Mouse (Mus musculus): ENCODE measurements around the gene Scd2. TPM values are rescaled to one million over a fixed set of nuclear protein-coding genes. Genes with fewer than 3 reads are reported as not detected.
A peak's percentile ranks its signal among the peaks of the same experiment; 100 is the strongest.

Scd2 gene
- polyA plus RNA-seq, 1 experiment from 2014 or later = 130 TPM

GRCm38 (mm10) chr19:44299902-44300301 lies 6.4 kb downstream of the Scd2 start:
- peak overlapping the region; percentile 68 for H3K9ac ChIP-seq
- no peak overlapping the region for H3K27ac ChIP-seq (replicated peaks)
- peaks cover 98% of the 10 kb centered on the region for H3K36me3 ChIP-seq
- no peak for ATAC-seq (ENCODE audit: extremely low read depth, insufficient number of reproducible peaks, low FRiP score, low TSS enrichment)
- no peak overlapping the region for H3K4me3 ChIP-seq
- WGBS = 18% methylated on average over 6 of the region's 6 CpGs
- H3K27me3 ChIP-seq (replicated peaks) = no peaks in the 10 kb centered on the region
- peaks cover 84% of the 10 kb centered on the region for H3K4me1 ChIP-seq
- H3K9me3 ChIP-seq = no peaks in the 10 kb centered on the region
- H3K4me2 ChIP-seq = peak overlapping the region; percentile 92

- no peak overlapping the region for H3K27ac ChIP-seq (replicated peaks)
- peaks cover 98% of the 10 kb centered on the region for H3K36me3 ChIP-seq
- peaks cover 84% of the 10 kb centered on the region for H3K4me1 ChIP-seq
- H3K9ac ChIP-seq = peak overlapping the region; percentile 68
- WGBS = 79% methylated on average over 7 of the region's 7 CpGs
- no peak for ATAC-seq (ENCODE audit: extremely low read depth, insufficient number of reproducible peaks, low FRiP score, low TSS enrichment)
- no peak overlapping the region for H3K4me3 ChIP-seq
- peak overlapping the region; percentile 92; the same call in 1 of the 2 replicates for H3K4me2 ChIP-seq
- no peaks in the 10 kb centered on the region for H3K27me3 ChIP-seq (replicated peaks)
- H3K9me3 ChIP-seq = no peaks in the 10 kb centered on the region
Observed at GRCm38 (mm10) chr19:44300520-44300919, 7.0 kb downstream of the Scd2 start.

- Histone ChIP-seq H3K4me2 (no peak overlapping the region), H3K27ac (replicated peaks) (no peak overlapping the region), H3K9ac (no peak overlapping the region), H3K4me3 (no peak overlapping the region), H3K4me1 (peaks cover 81% of the 10 kb centered on the region), H3K9me3 (no peaks in the 10 kb centered on the region), H3K36me3 (peaks cover 98% of the 10 kb centered on the region), H3K27me3 (replicated peaks) (no peaks in the 10 kb centered on the region)
- no peak for ATAC-seq (ENCODE audit: extremely low read depth, insufficient number of reproducible peaks, low FRiP score, low TSS enrichment)
- 79% methylated on average over 16 of the region's 16 CpGs for WGBS
Observed at GRCm38 (mm10) chr19:44301176-44301575, 7.7 kb downstream of the Scd2 start.

- H3K27ac ChIP-seq (replicated peaks) = no peak overlapping the region
- no peak for ATAC-seq (ENCODE audit: extremely low read depth, insufficient number of reproducible peaks, low FRiP score, low TSS enrichment)
Observed at GRCm38 (mm10) chr19:44301671-44302305, 8.3 kb downstream of the Scd2 start.

DNA sequence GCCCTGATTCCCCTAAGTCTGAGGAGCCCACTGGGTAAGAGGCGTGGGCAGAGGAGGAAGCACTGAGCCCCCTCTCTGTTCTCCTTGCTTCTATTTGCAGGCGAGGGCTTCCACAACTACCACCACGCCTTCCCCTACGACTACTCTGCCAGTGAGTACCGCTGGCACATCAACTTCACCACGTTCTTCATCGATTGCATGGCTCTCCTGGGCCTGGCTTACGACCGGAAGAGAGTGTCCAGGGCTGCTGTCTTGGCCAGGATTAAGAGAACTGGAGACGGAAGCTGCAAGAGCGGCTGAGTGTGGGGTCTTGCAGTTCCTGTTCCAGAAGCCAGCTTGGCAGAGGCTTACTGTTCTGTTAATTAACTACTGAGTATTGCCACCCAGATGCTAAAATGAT lies 9.4 kb downstream of the Scd2 start:
- peaks cover 64% of the 10 kb centered on the region for H3K4me1 ChIP-seq
- no peak overlapping the region for H3K4me2 ChIP-seq
- peaks cover 99% of the 10 kb centered on the region for H3K36me3 ChIP-seq
- H3K4me3 ChIP-seq = no peak overlapping the region
- 88% methylated on average over 11 of the region's 11 CpGs for WGBS
- H3K27ac ChIP-seq (replicated peaks) = peak overlapping the region; percentile 45; the same call in 1 of the 2 replicates
- ATAC-seq (ENCODE audit: extremely low read depth, insufficient number of reproducible peaks, low FRiP score, low TSS enrichment) = no peak
- H3K9ac ChIP-seq = no peak overlapping the region
- no peaks in the 10 kb centered on the region for H3K27me3 ChIP-seq (replicated peaks)
- no peaks in the 10 kb centered on the region for H3K9me3 ChIP-seq

More at GRCm38 (mm10) chr19:44301671-44302305, 8.3 kb downstream of the Scd2 start:
- peaks cover 98% of the 10 kb centered on the region for H3K36me3 ChIP-seq
- peaks cover 75% of the 10 kb centered on the region for H3K4me1 ChIP-seq
- H3K4me2 ChIP-seq = no peak overlapping the region
- no peak overlapping the region for H3K4me3 ChIP-seq
- WGBS = 71% methylated on average over 9 of the region's 9 CpGs
- no peaks in the 10 kb centered on the region for H3K27me3 ChIP-seq (replicated peaks)
- H3K9me3 ChIP-seq = no peaks in the 10 kb centered on the region
- no peak overlapping the region for H3K9ac ChIP-seq

- H3K27ac ChIP-seq (replicated peaks) = peak overlapping the region; percentile 45; the same call in 1 of the 2 replicates
- H3K4me2 ChIP-seq = no peak overlapping the region
- 73% methylated on average over 8 of the region's 8 CpGs for WGBS
- no peak for ATAC-seq (ENCODE audit: extremely low read depth, insufficient number of reproducible peaks, low FRiP score, low TSS enrichment)
- H3K27me3 ChIP-seq (replicated peaks) = no peaks in the 10 kb centered on the region
- H3K4me1 ChIP-seq = peaks cover 58% of the 10 kb centered on the region
- H3K36me3 ChIP-seq = peaks cover 99% of the 10 kb centered on the region
- no peak overlapping the region for H3K4me3 ChIP-seq
- H3K9ac ChIP-seq = no peak overlapping the region
- H3K9me3 ChIP-seq = no peaks in the 10 kb centered on the region
Observed at GRCm38 (mm10) chr19:44303502-44303901, 10.0 kb downstream of the Scd2 start.

GRCm38 (mm10) chr19:44304419-44304818 lies 10.9 kb downstream of the Scd2 start:
- 86% methylated on average over 10 of the region's 10 CpGs for WGBS
- Histone ChIP-seq H3K36me3 (peaks cover 89% of the 10 kb centered on the region), H3K27ac (replicated peaks) (no peak overlapping the region)

GRCm38 (mm10) chr19:44304851-44305510 lies 11.5 kb downstream of the Scd2 start:
- H3K9me3 ChIP-seq = no peaks in the 10 kb centered on the region
- no peak for ATAC-seq (ENCODE audit: extremely low read depth, insufficient number of reproducible peaks, low FRiP score, low TSS enrichment)
- WGBS = 84% methylated on average over 16 of the region's 16 CpGs
- no peak overlapping the region for H3K27ac ChIP-seq (replicated peaks)
- H3K4me1 ChIP-seq = peaks cover 43% of the 10 kb centered on the region
- no peak overlapping the region for H3K4me3 ChIP-seq
- no peak overlapping the region for H3K4me2 ChIP-seq
- 0 out of 2 replicates have a peak overlapping the region, but pooled peaks have one; percentile 10 for H3K9ac ChIP-seq
- no peaks in the 10 kb centered on the region for H3K27me3 ChIP-seq (replicated peaks)
- peaks cover 84% of the 10 kb centered on the region for H3K36me3 ChIP-seq

More at GRCm38 (mm10) chr19:44304419-44304818, 10.9 kb downstream of the Scd2 start:
- ATAC-seq (ENCODE audit: extremely low read depth, insufficient number of reproducible peaks, low FRiP score, low TSS enrichment) = no peak
- Histone ChIP-seq H3K4me3 (no peak overlapping the region), H3K4me2 (no peak overlapping the region), H3K9me3 (no peaks in the 10 kb centered on the region), H3K4me1 (peaks cover 48% of the 10 kb centered on the region), H3K9ac (no peak overlapping the region), H3K27me3 (replicated peaks) (no peaks in the 10 kb centered on the region)

DNA sequence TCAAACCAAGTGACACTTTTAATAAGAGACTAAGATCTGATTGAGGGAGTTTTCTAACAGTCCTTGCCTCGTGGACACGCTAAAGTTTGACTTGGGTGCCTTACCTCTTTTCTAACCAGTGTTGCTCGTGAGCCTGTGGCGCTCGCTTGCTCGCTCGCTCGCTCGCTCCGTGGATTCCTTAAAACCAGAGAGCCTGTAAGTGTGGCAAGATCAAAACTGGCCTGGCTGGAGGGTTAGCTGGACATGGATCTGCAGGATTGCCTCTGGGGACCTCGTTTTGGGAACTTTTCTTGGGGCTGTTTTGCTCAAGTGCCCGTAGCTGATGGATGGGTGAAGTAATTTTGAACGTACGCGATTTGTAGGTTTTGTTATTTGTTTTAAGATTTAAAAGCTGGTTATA lies 12.2 kb downstream of the Scd2 start:
- H3K27ac ChIP-seq (replicated peaks) = no peak overlapping the region
- WGBS = 88% methylated on average over 15 of the region's 15 CpGs
- H3K27me3 ChIP-seq (replicated peaks) = no peaks in the 10 kb centered on the region
- H3K4me3 ChIP-seq = no peak overlapping the region
- peaks cover 77% of the 10 kb centered on the region for H3K36me3 ChIP-seq
- peaks cover 39% of the 10 kb centered on the region for H3K4me1 ChIP-seq
- H3K4me2 ChIP-seq = no peak overlapping the region
- H3K9me3 ChIP-seq = no peaks in the 10 kb centered on the region
- H3K9ac ChIP-seq = no peak overlapping the region
- no peak for ATAC-seq (ENCODE audit: extremely low read depth, insufficient number of reproducible peaks, low FRiP score, low TSS enrichment)

DNA sequence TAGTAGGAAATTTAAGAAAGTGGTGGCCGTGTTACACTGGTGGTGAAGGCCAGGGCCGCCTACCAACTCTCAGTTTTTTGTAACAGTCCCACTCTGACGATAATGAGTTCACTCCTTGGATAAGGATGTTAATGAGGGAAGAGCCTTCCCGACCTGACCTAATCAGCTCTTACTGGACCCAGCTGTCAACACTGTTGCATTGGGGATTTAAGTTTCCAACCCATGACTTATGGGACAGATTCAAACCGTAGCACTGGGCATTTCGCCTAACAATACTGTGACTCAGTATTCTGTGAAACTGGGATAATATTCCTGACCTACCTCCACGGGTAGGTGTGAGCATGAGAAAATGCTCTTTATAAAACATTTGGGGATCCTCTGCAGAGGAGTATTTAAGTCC lies 12.7 kb downstream of the Scd2 start:
- H3K27me3 ChIP-seq (replicated peaks) = no peaks in the 10 kb centered on the region
- H3K36me3 ChIP-seq = peaks cover 72% of the 10 kb centered on the region
- peaks cover 39% of the 10 kb centered on the region for H3K4me1 ChIP-seq
- 61% methylated on average over 7 of the region's 7 CpGs for WGBS
- ATAC-seq (ENCODE audit: extremely low read depth, insufficient number of reproducible peaks, low FRiP score, low TSS enrichment) = no peak
- no peak overlapping the region for H3K27ac ChIP-seq (replicated peaks)
- H3K9ac ChIP-seq = no peak overlapping the region
- no peak overlapping the region for H3K4me2 ChIP-seq
- no peak overlapping the region for H3K4me3 ChIP-seq
- H3K9me3 ChIP-seq = no peaks in the 10 kb centered on the region

GRCm38 (mm10) chr19:44307101-44307914 lies 13.8 kb downstream of the Scd2 start:
- Histone ChIP-seq H3K9ac (no peak overlapping the region), H3K4me2 (no peak overlapping the region), H3K4me3 (no peak overlapping the region), H3K27me3 (replicated peaks) (no peaks in the 10 kb centered on the region), H3K36me3 (peaks cover 61% of the 10 kb centered on the region), H3K4me1 (peaks cover 41% of the 10 kb centered on the region), H3K27ac (replicated peaks) (no peak overlapping the region), H3K9me3 (no peaks in the 10 kb centered on the region)
- no peak for ATAC-seq (ENCODE audit: extremely low read depth, insufficient number of reproducible peaks, low FRiP score, low TSS enrichment)
- WGBS = 81% methylated on average over 9 of the region's 9 CpGs
